Mouse (Mus musculus) cerebellum, postnatal 25 days (tissue): ENCODE measurements at regions not wholly inside any gene's neighbourhood (a gene's known extent, or its start where the extent isn't known, plus 50 kb on each side); places are given as distances from the start of the nearest gene placed in this dataset.

Source experiments
- DNase-seq, 2 experiments: peaks; one replicate each; pipeline ENCODE4 v3.0.0; 2021; ENCODE audit warnings: mixed read lengths in 2 of 2

DNA sequence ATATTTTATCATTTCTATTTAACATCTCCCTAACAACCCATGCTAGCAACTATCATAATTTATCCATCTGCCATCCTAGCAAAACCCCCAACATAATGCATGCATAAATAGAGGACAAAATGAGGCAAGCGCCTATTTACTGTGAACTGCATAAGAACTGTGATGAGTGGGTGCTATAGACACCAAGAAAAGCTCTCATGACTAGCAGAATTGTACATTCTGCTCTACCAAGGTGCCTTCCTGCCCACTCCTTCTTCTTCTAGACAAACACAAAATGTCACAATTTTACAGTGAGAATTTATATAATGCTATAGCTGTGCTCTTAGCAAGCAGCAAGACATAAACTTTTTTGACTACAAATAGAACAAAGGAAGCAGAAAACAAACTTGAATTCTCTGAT lies 305.9 kb downstream of the Brinp1 start:
- DNase-seq, result no peak

DNA sequence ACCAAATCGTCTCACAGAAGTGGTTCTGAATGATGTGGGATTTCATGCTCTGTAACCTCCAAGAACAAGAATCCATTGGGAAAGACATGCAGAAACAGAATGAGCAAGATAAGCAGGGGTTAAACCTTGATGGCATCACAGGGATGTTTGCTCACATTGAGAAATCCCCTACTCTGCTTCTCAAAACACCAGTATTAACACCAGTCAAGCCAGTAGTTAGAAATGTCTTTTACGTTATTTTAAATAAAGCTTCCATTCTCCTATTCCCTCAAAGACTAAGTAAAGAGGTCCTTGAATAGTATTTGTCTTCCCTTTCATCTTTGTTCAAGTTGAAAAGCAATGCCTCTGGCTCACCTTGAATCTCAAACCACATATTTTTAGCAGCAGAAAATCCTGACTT lies 320.9 kb downstream of the Brinp1 start:
- no peak for DNase-seq

DNA sequence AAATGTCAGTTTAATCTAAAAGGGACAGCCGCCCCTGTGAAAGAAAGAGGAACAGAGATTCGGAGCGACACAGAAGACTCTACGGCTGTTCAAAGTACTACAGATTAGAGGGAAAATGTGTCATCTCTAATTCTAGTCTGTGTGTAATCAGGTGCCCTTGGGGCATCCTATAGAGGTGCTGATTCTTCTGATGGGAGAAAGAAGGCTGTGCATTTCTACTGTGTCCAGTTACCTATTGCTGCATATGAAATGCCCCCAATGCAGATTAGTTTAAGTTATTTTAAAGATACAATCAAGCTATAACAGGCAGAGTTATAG lies 330.2 kb downstream of the Brinp1 start:
- DNase-seq, result no peak

DNA sequence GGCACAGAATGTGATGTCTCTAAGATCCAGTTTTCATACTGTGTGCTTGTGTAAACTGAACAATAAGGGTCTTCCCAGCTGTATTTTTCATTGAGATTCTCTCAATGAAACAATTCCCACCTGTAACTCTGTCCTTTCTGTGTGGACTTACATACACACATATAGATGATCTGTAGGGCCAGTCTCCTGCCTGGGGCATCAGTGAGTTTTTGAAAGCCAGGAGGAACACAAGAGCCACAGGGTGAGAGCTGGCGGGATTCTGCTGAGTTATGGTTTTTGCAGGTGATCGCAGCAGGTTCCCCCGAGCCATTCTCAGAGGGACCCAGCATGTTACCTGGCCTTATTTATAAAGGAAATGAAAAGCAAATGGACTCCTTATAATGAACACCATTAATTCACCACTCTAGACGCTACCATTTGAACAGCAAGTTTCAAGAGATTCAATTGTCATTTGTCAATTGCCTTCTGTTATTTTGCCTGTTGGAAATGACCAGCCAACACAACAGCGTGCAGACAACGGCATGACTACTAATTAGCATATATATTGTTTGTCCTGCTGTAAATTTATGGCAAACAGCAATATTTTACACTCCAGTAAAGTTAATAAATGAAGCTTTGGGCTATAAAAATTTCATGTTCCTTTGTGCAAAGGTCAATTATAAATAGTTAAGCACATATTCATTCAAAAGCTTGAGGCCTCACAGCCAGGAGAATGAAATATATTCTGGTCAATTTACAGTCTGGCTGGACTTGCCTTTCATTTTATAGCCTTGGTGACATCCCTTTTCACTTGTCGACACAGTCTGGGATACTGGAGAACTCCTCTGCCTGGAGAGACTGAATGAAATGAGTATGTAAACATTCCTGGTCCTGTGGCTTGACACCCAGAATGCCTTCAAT lies 330.8 kb downstream of the Brinp1 start:
- DNase-seq, result no peak

DNA sequence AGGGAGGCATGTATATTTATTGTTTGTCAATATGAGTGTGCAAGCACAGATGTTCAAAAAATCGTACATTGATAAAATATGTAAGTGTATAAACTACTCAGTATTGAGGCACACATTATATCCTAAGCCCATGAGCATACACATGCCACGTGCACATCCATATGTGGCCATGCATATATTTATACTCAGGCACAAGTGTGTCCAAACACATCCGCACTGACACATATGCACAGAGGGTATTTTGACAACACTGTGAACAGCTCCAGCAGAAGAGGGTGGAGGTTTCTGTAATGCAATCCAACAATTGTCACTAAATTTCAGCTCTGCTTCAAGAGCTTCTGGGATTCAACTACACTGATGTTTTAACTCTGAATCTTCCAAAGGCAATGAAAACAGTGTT lies 333.6 kb downstream of the Brinp1 start:
- DNase-seq, result no peak

DNA sequence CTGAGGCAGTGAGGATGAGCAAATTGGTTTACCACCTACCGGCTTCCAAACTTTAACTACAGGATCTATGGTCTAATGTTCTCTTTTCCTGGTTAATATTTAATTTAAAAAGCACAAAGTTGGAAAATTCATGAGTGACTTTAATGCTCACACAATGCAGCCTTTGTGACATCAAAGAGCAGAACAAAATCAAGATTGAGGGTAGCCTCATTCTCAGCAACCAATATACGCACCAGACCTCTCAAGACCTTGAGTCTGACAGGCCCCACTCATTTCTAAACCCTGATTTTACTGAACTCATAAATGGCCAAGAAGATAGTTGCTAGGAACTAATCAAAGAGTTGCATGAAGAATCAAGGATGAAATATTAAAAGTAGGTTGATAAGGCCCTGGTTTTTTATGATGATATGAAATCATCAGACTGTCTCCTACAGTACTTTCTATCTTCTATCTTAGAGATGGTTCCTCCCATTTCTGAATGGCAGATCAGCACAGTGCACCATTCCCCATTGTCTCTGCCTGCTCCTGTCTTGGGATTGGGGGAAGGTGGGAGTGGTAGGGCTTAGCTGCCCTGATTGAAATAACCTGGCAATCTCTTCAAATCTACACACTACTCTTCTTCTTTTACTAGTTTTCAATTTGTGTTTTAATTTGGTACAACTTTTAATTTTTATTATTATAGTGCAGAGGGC lies 338.3 kb downstream of the Brinp1 start:
- no peak for DNase-seq

DNA sequence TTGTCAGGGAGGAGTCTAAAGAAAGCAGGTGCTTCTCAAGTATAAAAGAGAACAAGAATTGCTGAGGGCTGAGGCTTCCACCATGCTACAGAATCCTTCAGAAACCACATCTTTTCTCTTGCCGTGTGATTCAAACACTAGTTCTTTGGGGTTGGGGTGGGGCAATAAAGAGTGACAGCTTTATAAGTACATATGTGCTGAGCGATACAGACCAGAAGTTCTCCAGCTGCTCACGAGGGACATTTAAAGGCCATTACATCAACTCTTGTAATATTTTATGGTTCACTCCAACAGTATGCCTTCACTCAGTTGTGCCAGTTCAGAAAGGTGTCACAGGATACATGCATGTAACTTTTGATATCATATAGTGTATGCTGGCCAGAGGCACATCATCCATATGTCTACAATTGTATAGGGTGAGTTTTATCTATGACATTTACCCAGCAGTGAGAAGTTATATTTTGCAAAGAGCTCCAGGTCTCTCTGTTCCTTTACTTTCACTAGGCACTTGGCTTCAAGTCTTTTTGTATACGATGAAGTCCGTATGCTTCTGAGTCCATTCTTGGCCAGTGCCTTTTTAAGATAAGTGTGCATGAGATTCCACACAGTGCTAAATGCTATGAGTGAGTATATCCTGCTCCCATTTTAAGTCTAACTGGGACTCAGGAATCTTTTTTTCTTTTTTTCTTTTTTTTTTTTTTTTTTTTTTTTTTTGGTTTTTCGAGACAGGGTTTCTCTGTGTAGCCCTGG lies 341.8 kb downstream of the Brinp1 start:
- DNase-seq, result no peak

DNA sequence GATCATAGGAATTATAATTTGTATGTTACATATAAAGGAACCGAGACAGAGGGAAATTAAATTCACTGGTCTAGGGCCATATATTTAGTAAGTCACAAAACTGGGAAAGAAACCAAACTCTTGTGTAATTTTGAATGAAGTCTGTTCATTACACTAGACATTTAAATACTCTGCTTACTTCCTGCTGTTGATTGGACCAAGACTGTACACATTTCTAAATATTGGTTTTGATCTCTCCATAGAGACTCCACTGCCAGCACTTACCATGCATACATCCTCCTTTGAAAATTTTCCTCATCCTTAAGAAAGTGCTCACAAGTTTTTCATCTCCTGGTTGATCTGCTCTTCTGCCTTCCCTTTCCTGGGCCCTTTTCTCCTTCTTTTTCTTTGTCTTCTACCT lies 358.9 kb downstream of the Brinp1 start:
- no peak for DNase-seq

DNA sequence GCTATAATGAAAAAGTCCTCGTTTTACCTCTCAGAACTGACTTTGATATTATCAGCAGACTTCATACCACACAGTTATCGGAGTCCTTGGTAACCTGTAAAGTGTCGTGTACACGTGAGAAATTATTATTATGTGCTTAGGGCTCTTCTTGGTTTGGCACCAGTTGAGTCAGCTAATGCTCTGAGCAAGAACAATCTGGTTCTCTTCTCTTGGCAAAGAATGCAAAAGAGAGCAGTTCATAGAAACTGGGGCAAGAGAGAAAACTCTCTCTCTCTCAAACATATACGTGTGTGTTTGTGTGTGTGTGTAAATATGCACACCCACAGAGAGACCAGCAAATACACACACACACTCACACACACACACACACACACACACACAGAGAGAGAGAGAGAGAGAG lies 378.8 kb downstream of the Brinp1 start:
- DNase-seq, result no peak

DNA sequence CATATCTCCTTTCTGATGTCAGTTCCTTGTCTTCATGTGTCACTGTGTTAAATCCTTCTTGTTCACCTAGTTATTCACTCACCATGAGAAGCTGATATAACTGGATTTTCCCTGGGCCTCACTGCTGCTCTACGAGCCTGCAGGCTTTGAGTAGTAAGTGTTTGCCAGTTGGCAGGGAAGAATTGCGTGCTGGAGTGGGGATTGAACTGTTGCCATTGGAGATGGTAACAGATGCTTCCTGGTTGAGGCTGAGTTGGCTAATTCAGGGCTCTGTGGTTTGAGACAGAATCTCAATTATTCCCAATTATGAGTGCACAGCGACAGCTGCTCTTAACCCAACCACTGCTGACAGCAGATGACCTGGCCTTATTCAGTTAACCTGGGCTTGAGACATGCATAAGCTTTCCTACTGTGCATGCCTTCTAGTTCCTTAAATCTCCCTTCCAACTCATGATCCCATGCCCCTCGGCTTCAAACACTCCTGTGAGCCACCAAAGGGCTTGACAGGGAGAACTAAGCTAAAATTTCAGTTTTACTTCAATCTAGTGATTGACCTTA lies 379.5 kb downstream of the Brinp1 start:
- peak; percentile 43 to 48 for DNase-seq

DNA sequence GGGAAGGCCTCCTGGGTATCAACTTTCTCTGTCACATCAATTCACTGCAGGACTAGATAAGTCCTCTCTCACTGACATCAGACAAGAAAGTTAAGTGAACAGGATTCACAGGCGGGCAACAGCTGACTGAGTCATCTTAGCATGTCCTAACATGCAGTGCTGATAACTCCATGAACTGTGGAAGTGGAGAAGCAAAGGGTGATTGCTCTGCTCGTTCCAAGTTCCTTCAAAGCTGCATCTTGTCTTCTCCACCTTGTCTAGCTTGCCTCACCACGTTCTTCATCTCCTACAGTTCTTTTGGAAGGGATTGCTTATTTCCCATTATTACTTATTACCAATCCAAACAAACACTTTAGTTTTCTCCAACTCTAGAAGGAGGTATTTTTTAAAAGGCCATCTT lies 380.9 kb downstream of the Brinp1 start:
- no peak for DNase-seq

DNA sequence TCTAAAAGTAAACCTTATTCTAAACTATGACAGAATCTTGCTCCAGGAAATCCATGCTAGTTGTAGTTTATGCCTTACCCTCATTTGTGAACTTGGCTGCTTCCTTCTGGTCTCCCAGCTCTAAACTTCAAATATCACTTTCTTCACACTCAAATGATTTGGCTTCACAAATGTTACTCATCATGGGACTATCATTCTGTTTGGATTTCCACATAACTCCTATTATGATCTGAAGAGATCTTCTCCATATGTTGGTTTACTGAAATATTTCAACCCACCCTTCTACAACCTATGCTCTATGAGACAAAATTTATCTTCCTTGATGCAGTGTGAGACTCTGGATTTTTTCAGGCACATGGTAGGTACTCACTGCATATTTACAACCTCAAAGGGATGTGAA lies 381.7 kb downstream of the Brinp1 start:
- DNase-seq, result no peak

DNA sequence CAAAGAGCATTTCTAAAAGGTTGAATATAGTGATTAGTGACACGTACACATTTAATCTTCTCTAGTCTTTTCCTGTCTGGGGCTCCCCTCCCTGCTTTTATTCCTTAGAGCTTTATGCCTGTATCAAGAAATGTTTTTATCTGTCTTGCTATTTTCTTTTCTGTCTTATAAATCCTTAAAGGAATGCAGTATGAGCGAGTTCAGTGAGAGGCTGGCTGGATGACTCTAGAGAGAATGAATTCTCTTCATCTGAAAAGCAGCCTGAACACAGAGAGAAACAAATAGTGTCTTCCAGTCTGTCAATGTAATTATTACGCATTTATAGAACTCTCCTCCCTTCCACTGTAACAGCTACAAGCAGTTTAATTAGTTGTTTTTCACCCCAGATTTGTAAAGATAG lies 417.9 kb downstream of the Brinp1 start:
- no peak for DNase-seq

DNA sequence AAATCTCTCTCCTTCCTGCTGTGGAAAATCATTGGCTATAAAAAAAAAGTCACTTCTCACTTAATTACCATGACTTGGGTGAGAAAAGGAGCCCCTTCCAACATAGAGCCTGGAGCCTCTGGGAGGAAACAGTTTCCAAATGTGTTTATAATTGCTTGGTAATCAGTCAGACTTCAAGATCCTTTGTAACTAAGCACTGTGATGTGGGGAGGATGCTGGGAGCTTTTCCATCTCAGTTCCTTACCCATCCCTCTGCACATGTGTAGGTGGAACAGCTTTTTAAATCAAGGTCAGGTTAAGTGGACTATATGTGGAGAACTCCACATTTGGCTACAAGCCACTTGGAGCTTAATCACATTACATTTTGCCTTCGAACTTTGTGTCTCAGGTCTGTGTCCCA lies 418.4 kb downstream of the Brinp1 start:
- DNase-seq, result no peak

DNA sequence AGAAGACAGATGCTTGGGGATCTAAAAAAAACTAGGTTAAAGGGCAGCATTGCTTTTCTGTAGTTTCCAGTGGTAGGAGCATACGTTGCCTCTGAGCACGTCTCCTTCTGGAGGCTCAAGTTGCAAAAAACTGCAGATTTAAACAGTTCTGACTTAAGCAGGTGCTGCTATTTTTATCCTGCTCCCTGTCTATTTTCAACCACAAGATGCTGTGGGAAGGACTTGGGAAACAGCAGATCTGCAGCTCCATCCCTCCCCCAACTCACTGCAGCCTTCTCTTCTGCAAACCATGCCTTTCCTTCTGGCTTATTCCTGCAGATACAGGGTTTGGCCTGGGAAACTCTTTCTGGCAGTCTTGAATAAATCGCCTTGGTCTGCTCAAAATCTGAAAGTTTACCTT lies 422.1 kb downstream of the Brinp1 start:
- DNase-seq, result no peak

DNA sequence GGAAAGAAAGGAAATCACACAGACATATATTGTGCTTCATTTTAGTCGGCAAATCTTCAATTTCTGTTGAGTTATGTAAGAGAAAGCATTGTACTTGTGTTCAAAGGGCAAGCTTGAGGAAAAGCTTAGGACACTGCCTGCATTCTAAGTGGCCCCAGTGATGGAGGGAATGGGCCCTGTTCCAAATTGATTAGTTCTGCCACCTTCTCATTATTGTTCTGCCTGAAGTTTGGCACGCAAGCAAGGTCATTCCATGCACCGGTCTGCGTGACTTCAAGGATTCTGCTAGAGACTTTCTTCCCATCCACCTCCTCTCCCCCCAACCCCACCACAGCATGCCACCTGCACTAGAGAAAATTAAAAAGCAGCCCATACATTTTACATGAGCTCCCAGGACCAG lies 466.2 kb downstream of the Brinp1 start:
- no peak for DNase-seq

DNA sequence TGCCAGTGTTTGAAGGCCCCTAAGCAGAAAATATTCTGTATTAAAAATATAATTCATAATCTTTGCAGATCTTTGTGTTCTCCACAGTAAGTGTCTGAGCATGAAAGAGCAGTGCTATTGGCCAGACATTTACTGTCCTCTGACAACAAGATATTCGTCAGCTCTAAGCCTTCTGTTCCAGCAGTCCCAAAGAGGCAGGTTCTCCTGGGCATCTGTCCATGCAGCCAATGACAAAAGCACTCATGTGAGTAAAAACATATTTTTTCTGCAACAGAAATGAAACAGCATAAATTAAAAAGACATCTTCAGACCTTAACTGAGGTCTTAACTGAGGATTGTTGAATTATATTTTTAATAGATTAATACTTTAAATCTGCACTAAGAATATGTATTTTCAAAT lies 467.3 kb downstream of the Brinp1 start:
- peak in 1 of 2 experiments; percentile 18 for DNase-seq

DNA sequence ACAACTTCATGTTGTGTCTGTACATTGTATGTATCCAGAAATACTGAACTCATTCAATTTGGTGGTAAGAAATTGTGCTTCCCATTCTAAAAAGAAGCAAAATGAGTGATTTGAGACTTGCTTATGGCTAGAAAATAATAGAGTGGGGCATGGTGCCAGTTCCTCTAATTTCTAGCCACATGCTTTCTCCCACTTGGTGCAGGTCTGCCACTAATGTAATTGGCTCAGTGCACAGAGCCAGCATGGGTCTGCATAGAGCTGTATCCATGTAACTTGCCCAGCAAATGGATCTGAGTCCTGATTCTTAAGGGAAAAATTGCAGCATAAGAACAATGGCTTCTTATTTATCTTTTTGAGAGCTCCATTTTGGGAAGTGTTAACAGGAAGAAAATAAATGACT lies 492.4 kb downstream of the Brinp1 start:
- peak; percentile 63 to 84 for DNase-seq

DNA sequence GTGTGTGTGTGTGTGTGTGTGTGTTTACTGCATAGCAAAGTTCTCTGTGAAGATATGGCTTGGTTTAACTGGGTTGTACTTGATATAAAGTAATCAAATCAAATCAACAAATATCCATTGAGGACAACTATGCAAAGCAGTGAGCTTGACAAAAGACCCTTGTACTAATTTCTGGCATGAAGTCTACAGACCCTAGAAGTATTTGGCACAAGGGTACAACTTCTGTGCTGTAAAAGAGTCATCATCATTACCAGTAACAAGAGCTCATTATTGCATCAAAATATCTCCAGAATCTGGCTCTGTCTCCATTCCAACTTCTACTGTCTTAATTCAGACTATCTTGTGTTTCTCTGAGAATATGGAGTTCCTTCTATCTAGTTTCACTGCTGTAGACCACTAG lies 538.2 kb downstream of the Brinp1 start:
- no peak for DNase-seq

DNA sequence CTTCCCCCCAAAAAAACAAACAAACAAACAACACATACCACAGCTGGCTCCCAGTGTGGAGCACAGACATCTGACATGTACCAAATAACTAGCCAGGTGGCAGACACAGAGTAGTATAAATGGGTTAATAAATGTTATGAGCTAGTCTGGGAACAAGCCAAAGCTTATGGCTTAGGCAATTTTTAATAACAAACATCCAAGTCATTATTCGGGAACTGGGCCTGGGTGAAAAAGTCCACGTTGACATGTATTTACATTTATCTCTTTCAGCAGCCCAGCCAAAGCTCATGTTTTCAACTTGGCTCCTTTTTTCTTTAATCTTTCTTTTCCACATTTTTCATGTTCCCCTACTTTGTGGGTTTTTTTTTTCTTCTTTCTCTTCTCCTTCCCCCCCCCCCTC lies 543.4 kb downstream of the Brinp1 start:
- no peak for DNase-seq

DNA sequence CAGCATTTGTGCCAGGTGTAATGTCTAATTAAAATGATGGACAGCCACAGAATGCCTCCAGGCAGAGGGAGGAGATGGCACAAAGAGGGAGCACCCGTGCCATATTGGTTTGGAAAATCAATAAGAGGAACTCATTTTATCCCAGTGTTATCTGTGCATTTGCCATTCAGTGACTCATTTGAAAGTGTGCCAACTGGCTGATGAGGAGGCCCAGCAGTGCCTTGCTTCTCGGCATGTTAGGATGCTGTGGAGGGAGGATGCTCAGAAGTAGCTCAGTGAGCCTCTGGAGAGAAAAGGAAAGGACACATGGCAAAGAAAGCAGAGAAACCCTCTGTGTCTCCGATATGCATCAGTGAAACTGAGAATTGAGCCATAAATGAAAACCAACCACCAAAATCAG lies 549.8 kb downstream of the Brinp1 start:
- peak; percentile 30 to 47 for DNase-seq

DNA sequence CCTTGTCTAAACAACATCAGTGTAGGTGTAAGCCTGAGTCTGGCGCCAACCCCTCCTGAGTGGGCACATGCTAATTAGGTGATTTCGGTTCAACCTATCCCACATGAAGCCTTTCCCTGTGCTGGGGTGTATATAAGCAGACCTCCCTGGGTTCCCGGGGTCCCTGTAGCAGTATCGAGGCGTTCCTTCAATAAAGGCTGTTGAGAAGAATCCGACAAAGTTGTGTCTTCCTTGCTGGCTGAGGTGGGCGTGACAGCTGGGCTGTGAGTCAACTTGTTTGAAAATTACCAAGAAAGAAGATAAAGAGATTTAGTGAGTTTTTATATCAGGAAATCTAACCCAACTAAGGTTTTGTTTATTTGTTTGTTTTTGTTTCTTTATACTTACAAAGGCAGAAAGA lies 567.1 kb downstream of the Brinp1 start:
- no peak for DNase-seq

DNA sequence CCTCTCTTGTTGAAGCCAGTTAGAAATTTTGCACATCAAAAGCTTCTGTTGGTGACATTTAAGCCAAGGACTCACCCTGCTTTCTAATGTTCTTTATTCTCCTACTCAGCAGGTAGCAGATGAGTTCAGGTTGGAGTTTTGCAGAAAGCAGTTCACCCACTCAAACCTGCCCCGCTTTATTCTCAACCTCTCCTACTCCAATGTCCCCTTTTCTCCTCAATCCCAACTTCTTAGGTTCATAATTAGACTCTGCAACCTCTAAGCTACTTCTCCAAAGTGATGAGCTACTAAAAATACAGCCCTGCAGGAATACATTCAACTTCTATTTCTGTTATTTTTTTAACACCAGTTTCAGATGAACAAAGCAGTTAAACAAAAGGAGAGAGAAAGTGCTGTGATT lies 572.2 kb downstream of the Brinp1 start:
- DNase-seq, result no peak

DNA sequence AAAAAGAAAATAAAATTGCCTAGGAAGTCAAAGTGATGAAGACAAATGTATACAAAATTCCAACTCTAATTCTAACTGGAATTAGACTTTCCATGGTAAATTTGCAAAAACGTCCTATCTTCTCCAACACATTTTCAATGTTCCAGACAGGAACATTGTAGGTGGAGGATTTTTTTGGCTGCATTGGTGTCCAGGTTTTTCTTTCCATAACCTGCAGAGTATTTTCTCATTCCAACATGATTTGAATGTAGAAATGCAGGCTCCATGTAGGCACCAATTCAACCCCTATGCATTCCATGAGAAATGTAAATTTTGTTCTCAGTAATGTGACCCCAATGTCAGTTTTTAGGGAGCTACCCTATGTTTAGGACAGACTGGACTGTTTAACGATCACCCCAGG lies 586.2 kb downstream of the Brinp1 start:
- DNase-seq, result no peak
